Comparison of ENCODE assay signal across 8 mouse cellular contexts in the genomic region with DNA sequence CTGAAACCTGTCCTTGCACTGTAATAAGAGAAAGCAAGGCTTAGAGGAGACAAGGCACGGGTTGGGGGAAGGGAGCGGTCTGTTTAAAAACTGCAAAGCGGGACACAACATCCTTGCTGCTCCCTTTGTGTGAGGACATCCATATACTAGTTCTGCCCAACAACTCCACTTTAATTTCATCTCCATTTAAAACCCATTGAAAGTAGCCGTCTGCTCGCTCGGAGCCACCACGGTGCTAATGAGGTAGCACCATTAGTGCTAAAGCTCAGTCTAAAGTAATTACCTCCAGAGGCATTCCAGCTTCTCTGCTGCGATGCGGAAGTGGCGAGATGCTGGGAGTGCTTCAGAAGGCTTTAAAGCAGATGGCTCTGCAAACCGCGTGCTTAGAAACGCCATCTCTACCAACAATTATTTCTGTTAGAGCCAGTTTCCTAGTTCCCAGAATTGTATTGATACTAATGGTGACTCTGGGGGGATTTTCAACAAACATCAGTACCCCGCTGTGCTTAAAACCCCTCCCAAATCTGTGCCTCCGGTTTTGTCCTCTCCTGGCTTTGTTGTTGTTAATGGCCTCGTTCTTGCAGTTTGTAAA.
DNase-seq lines count a peak whose midpoint lies in the region; ATAC-seq lines count a peak whose summit lies in the region.

No protein-coding gene starts in this region.

- H3K4me3 ChIP-seq in liver, embryonic 11.5 days (ENCODE audit: low read depth, low read length) = no peak overlapping the region
- H3K4me3 ChIP-seq in embryonic facial prominence, embryonic 11.5 days (ENCODE audit: low read depth, low read length) = peak overlapping the region; percentile 11; the same call in 1 of the 2 replicates
- H3K4me3 ChIP-seq in intestine, embryonic 16.5 days (ENCODE audit: low read length) = no peak overlapping the region
- peak overlapping the region; percentile 10 for H3K4me3 ChIP-seq in midbrain, embryonic 15.5 days

- no peaks in the 10 kb centered on the region for H3K27me3 ChIP-seq in liver, embryonic 11.5 days (replicated peaks; ENCODE audit: control insufficient read depth, insufficient read depth, low read length)
- no peaks in the 10 kb centered on the region for H3K27me3 ChIP-seq in embryonic facial prominence, embryonic 11.5 days (ENCODE audit: control insufficient read depth, insufficient read depth, low read length)
- no peaks in the 10 kb centered on the region for H3K27me3 ChIP-seq in intestine, embryonic 16.5 days (replicated peaks; ENCODE audit: control insufficient read depth, insufficient read depth, low read length)
- no peaks in the 10 kb centered on the region for H3K27me3 ChIP-seq in midbrain, embryonic 15.5 days (replicated peaks)

- peak overlapping the region; percentile 47 for H3K4me2 ChIP-seq in liver, embryonic 11.5 days
- peak overlapping the region; percentile 36 for H3K4me2 ChIP-seq in embryonic facial prominence, embryonic 11.5 days (ENCODE audit: low read depth, low read length)
- H3K4me2 ChIP-seq in intestine, embryonic 16.5 days (ENCODE audit: low read depth, low read length) = peak overlapping the region; percentile 30
- H3K4me2 ChIP-seq in midbrain, embryonic 15.5 days = peak overlapping the region; percentile 42

- DNase-seq in liver, embryonic 11.5 days (ENCODE audit: low spot score) = no peak
- DNase-seq in liver = no peak
- peak; percentile 60 for DNase-seq in embryonic facial prominence, embryonic 11.5 days (ENCODE audit: low spot score)
- DNase-seq in gastrocnemius, postnatal 4 days (ENCODE audit: low spot score in 2 of 2) = no peak
- DNase-seq in c-Kit-positive CD71-positive TER-119-positive erythroid progenitor cells, embryonic 14.5 days (ENCODE audit: low spot score) = no peak
- no peak for DNase-seq in testis, postnatal 10 days (ENCODE audit: low spot score)

- H3K36me3 ChIP-seq in liver, embryonic 11.5 days (ENCODE audit: control insufficient read depth, insufficient read depth, low read length) = no peaks in the 10 kb centered on the region
- H3K36me3 ChIP-seq in embryonic facial prominence, embryonic 11.5 days (replicated peaks; ENCODE audit: control insufficient read depth, insufficient read depth, low read depth, low read length) = no peaks in the 10 kb centered on the region
- no peaks in the 10 kb centered on the region for H3K36me3 ChIP-seq in intestine, embryonic 16.5 days (ENCODE audit: control insufficient read depth, insufficient read depth, low read length)
- H3K36me3 ChIP-seq in midbrain, embryonic 15.5 days (replicated peaks) = no peaks in the 10 kb centered on the region

- H3K9me3 ChIP-seq in liver, embryonic 11.5 days (ENCODE audit: control insufficient read depth, low read length) = no peaks in the 10 kb centered on the region
- no peaks in the 10 kb centered on the region for H3K9me3 ChIP-seq in embryonic facial prominence, embryonic 11.5 days (replicated peaks; ENCODE audit: control insufficient read depth, low read length)
- no peaks in the 10 kb centered on the region for H3K9me3 ChIP-seq in intestine, embryonic 16.5 days (ENCODE audit: control insufficient read depth, low read length)
- H3K9me3 ChIP-seq in midbrain, embryonic 15.5 days = no peaks in the 10 kb centered on the region

- ATAC-seq in liver, embryonic 11.5 days (replicated peaks; ENCODE audit: low FRiP score) = no peak
- ATAC-seq in embryonic facial prominence, embryonic 11.5 days (replicated peaks; ENCODE audit: insufficient number of reproducible peaks, low FRiP score, low TSS enrichment, low read depth) = peak; percentile 55; the same call in 1 of the 2 replicates
- 0 out of 2 replicates have a peak, but pooled peaks have one; percentile 33 for ATAC-seq in intestine, embryonic 16.5 days
- ATAC-seq in midbrain, embryonic 15.5 days (replicated peaks) = peak; percentile 75

- WGBS in liver, embryonic 11.5 days = 20% methylated on average over 16 of the region's 16 CpGs
- WGBS in embryonic facial prominence, embryonic 11.5 days = 4% methylated on average over 16 of the region's 16 CpGs
- 9% methylated on average over 16 of the region's 16 CpGs for WGBS in intestine, embryonic 16.5 days
- WGBS in midbrain, embryonic 15.5 days = 7% methylated on average over 16 of the region's 16 CpGs

- peaks cover 7% of the 10 kb centered on the region; the same call in 1 of the 2 replicates for H3K4me1 ChIP-seq in liver, embryonic 11.5 days (replicated peaks; ENCODE audit: control insufficient read depth, insufficient read depth, low read length)
- H3K4me1 ChIP-seq in embryonic facial prominence, embryonic 11.5 days (ENCODE audit: control insufficient read depth, insufficient read depth, low read length) = no peaks in the 10 kb centered on the region
- 0 out of 2 replicates have a peak, but pooled peaks cover 2% of the 10 kb centered on the region for H3K4me1 ChIP-seq in intestine, embryonic 16.5 days (ENCODE audit: control insufficient read depth, insufficient read depth, low read length)
- peaks cover 14% of the 10 kb centered on the region for H3K4me1 ChIP-seq in midbrain, embryonic 15.5 days

- peak overlapping the region; percentile 2; the same call in 1 of the 2 replicates for H3K9ac ChIP-seq in liver, embryonic 11.5 days (ENCODE audit: low read depth, low read length)
- H3K9ac ChIP-seq in embryonic facial prominence, embryonic 11.5 days (replicated peaks; ENCODE audit: low read length) = peak overlapping the region; percentile 7; the same call in 1 of the 2 replicates
- no peak overlapping the region for H3K9ac ChIP-seq in intestine, embryonic 16.5 days (ENCODE audit: low read depth, low read length)
- no peak overlapping the region for H3K9ac ChIP-seq in midbrain, embryonic 15.5 days

- H3K27ac ChIP-seq in liver, embryonic 11.5 days (ENCODE audit: low read depth, low read length) = no peak overlapping the region
- no peak overlapping the region for H3K27ac ChIP-seq in embryonic facial prominence, embryonic 11.5 days (replicated peaks; ENCODE audit: low read depth, low read length)
- no peak overlapping the region for H3K27ac ChIP-seq in intestine, embryonic 16.5 days (ENCODE audit: low read length)
- no peak overlapping the region for H3K27ac ChIP-seq in midbrain, embryonic 15.5 days

Comparison
In these comparisons a context has a peak if more than half of its experiments do, and no peak if none do; other contexts are left out.
1. H3K4me3 ChIP-seq: peak in embryonic facial prominence, embryonic 11.5 days (single experiment) and midbrain, embryonic 15.5 days (single experiment); none in liver, embryonic 11.5 days (single experiment) and intestine, embryonic 16.5 days (single experiment).
2. H3K9ac ChIP-seq: peak in liver, embryonic 11.5 days (single experiment) and embryonic facial prominence, embryonic 11.5 days (single experiment); none in intestine, embryonic 16.5 days (single experiment) and midbrain, embryonic 15.5 days (single experiment).
3. Peak in every context shown above with its lines, with median percentiles within 50 percentile points of each other: H3K4me2 ChIP-seq.